Mouse (Mus musculus): ENCODE measurements around the gene Sez6. TPM values are rescaled to one million over a fixed set of nuclear protein-coding genes. Genes with fewer than 3 reads are reported as not detected.

Gene Sez6
- polyA plus RNA-seq, 1 experiment = not detected

DNA sequence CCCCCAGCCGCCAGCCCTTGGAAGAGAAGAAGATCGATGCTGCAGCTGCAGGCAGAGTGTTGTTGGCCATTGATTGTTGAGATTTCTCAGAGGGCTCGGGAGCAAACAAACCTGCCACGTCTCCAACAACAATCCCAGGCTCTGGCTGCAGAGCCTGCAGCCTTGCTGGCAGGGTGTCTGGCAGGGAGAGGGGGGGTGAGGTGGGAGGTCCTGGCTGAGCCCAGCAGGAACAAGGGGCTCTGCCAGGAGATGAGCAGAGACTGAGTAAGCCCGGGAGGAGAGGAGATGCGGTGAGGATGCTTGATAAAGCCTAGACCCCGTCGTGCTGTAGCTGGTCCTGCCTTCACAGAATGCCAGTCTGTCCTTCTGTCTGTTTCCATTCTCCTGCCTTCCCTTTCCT is 6.2 kb downstream of the Sez6 start:
- Histone ChIP-seq H3K4me3 (ENCODE audit: extremely low read depth, insufficient read depth, insufficient read length) (no peak overlapping the region), H3K27ac (ENCODE audit: insufficient read depth, low read length) (no peak overlapping the region), H3K27me3 (ENCODE audit: control insufficient read depth, insufficient read depth, low read length) (peaks cover 7% of the 10 kb centered on the region; the same call in 1 of the 2 replicates), H3K36me3 (ENCODE audit: control insufficient read depth, insufficient read depth, low read length) (no peaks in the 10 kb centered on the region), H3K4me1 (ENCODE audit: control insufficient read depth, insufficient read depth, insufficient read length) (no peaks in the 10 kb centered on the region)
- TF ChIP-seq CTCF (IDR thresholded peaks at IDR 0.05; ENCODE audit: extremely low read depth, insufficient read depth, insufficient read length, insufficient replicate concordance) (no peak), POLR2A (IDR thresholded peaks at IDR 0.05; ENCODE audit: low read depth, low read length) (no peak)
- no peak for DNase-seq (ENCODE audit: low read depth in 1 of 2, low spot score in 2 of 2)
- 17% methylated on average over 8 of the region's 8 CpGs for WGBS

DNA sequence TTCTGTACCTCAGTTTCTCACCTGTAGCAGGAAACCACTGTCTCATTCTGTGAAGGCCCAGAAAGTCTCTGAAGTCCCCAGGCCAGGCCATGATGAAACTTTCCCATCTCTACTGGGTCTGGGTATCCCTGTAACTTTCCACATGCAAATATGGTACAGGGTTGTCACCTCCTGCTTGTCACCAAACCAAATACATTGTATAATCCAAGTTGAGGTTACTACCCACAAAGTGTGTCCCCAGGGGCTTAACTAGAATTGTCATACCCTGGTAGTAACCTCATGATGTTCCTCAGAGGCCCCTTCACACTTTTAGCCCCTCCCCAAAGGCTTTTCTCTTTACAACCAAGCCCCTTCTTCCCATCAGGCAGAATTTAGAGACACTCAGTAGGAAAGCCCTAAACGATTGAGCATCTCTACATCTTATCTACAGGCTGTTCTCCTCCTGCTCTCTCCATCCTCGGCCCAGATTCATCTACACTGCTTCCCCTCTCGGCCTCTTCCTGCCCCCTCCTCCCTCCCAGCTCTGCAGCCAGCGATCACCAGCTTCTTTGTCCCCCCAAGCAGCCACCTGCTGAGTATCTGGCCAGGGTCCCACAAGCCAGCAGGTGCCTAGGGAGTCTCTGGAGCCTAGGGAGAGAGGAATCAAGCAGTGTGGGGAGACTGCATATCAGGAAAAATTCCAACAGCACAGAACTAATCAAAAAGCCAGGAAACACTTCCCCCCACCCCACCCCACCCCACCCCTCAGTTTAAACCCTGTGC is 7.2 kb downstream of the Sez6 start:
- Histone ChIP-seq H3K27ac (ENCODE audit: insufficient read depth, low read length) (no peak overlapping the region), H3K36me3 (ENCODE audit: control insufficient read depth, insufficient read depth, low read length) (no peaks in the 10 kb centered on the region), H3K4me3 (ENCODE audit: extremely low read depth, insufficient read depth, insufficient read length) (no peak overlapping the region), H3K4me1 (ENCODE audit: control insufficient read depth, insufficient read depth, insufficient read length) (no peaks in the 10 kb centered on the region), H3K27me3 (ENCODE audit: control insufficient read depth, insufficient read depth, low read length) (peaks cover 7% of the 10 kb centered on the region; the same call in 1 of the 2 replicates)
- no peak for DNase-seq (ENCODE audit: low read depth in 1 of 2, low spot score in 2 of 2)
- 13% methylated on average over 4 of the region's 4 CpGs for WGBS
- no peak for TF ChIP-seq POLR2A (IDR thresholded peaks at IDR 0.05; ENCODE audit: low read depth, low read length)
- no peak for TF ChIP-seq CTCF (IDR thresholded peaks at IDR 0.05; ENCODE audit: extremely low read depth, insufficient read depth, insufficient read length, insufficient replicate concordance)

DNA sequence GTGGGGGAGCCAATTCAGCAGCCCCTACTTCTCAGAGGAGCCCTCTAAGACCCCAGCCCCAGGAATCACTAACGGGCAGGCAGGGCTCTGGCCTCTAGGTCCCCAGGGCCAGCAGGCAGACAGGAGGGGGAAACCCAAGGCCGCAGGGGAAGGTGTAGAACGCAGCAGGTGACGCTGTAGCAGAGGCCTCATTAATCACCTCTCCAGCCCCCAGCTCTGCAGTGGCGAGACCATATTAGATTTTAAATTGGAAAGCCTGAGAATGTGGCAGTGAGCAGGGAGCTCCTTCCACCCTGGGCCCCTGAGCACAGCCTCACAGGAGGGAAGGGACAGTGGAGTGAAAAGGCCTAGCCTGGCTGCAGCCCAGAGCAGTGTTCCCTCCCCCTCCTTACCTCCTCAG is 11.6 kb downstream of the Sez6 start:
- 44% methylated on average over 5 of the region's 5 CpGs for WGBS
- no peak overlapping the region for H3K27ac ChIP-seq (ENCODE audit: insufficient read depth, low read length)
- no peaks in the 10 kb centered on the region for H3K36me3 ChIP-seq (ENCODE audit: control insufficient read depth, insufficient read depth, low read length)
- no peak for TF ChIP-seq POLR2A (IDR thresholded peaks at IDR 0.05; ENCODE audit: low read depth, low read length)
- TF ChIP-seq CTCF (IDR thresholded peaks at IDR 0.05; ENCODE audit: extremely low read depth, insufficient read depth, insufficient read length, insufficient replicate concordance) = no peak
- DNase-seq (ENCODE audit: low read depth in 1 of 2, low spot score in 2 of 2) = no peak
- H3K4me1 ChIP-seq (ENCODE audit: control insufficient read depth, insufficient read depth, insufficient read length) = no peaks in the 10 kb centered on the region
- H3K27me3 ChIP-seq (ENCODE audit: control insufficient read depth, insufficient read depth, low read length) = peaks cover 4% of the 10 kb centered on the region; the same call in 1 of the 2 replicates
- no peak overlapping the region for H3K4me3 ChIP-seq (ENCODE audit: extremely low read depth, insufficient read depth, insufficient read length)

DNA sequence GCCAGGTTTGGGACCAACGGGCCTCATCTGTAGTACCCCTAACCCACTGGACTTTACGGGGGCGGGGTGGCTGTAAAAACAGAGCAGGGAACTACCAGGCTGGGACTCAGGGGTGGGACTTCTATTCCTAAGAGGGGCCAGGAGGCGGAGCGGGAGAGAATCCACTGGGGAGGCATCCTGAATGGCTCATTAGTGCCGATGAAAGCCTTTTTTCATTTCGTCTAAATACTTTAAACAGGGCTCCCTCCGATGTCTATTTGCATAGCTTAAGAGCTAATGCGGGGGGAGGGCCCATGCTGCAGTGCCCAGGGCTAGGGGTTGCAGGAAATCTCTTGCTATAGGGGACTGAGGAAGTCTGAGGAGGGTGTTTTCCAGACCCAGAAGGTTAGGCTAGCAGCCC is 17.3 kb downstream of the Sez6 start:
- H3K27me3 ChIP-seq (ENCODE audit: control insufficient read depth, insufficient read depth, low read length) = 0 out of 2 replicates have a peak, but pooled peaks cover 1% of the 10 kb centered on the region
- no peak for DNase-seq (ENCODE audit: low read depth in 1 of 2, low spot score in 2 of 2)

DNA sequence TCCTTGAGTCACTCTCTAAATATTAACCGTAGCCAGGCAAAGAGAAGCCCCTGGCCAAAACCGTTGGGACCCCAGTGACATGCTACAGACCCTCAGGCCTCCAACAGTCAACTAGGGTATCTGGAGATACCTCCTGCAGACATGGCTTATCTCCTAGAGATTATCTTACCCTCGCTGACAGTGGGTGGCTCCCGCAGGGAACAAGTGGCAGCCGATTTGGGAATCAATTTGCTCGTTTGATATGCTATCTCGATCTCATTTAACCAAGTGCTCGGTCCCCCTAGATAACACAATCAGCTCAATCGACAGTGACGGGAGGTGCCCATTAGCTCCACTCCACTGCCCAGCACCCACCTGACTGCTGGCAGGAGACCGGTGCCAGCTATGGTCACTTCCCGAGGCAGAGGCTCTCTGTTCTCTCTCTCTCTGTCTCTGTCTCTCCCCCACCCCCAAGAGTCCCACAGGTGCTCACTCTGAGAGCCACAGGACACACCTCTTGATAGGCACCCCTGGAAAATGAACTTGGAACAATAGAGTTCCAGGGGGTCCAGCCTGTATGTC is 19.6 kb downstream of the Sez6 start:
- DNase-seq (ENCODE audit: low read depth in 1 of 2, low spot score in 2 of 2) = no peak
- 0 out of 2 replicates have a peak, but pooled peaks cover 1% of the 10 kb centered on the region for H3K27me3 ChIP-seq (ENCODE audit: control insufficient read depth, insufficient read depth, low read length)
- no peak overlapping the region for H3K4me3 ChIP-seq (ENCODE audit: extremely low read depth, insufficient read depth, insufficient read length)
- no peaks in the 10 kb centered on the region for H3K36me3 ChIP-seq (ENCODE audit: control insufficient read depth, insufficient read depth, low read length)
- 48% methylated on average over 12 of the region's 12 CpGs for WGBS
- H3K4me1 ChIP-seq (ENCODE audit: control insufficient read depth, insufficient read depth, insufficient read length) = no peaks in the 10 kb centered on the region
- H3K27ac ChIP-seq (ENCODE audit: insufficient read depth, low read length) = no peak overlapping the region
- TF ChIP-seq POLR2A (IDR thresholded peaks at IDR 0.05; ENCODE audit: low read depth, low read length) = no peak
- no peak for TF ChIP-seq CTCF (IDR thresholded peaks at IDR 0.05; ENCODE audit: extremely low read depth, insufficient read depth, insufficient read length, insufficient replicate concordance)

More for the DNA sequence above, 17.3 kb downstream of the Sez6 start:
- no peaks in the 10 kb centered on the region for H3K4me1 ChIP-seq (ENCODE audit: control insufficient read depth, insufficient read depth, insufficient read length)
- H3K36me3 ChIP-seq (ENCODE audit: control insufficient read depth, insufficient read depth, low read length) = no peaks in the 10 kb centered on the region
- no peak overlapping the region for H3K27ac ChIP-seq (ENCODE audit: insufficient read depth, low read length)
- H3K4me3 ChIP-seq (ENCODE audit: extremely low read depth, insufficient read depth, insufficient read length) = no peak overlapping the region
- 26% methylated on average over 9 of the region's 9 CpGs for WGBS
- TF ChIP-seq POLR2A (IDR thresholded peaks at IDR 0.05; ENCODE audit: low read depth, low read length) (no peak), CTCF (IDR thresholded peaks at IDR 0.05; ENCODE audit: extremely low read depth, insufficient read depth, insufficient read length, insufficient replicate concordance) (no peak)

DNA sequence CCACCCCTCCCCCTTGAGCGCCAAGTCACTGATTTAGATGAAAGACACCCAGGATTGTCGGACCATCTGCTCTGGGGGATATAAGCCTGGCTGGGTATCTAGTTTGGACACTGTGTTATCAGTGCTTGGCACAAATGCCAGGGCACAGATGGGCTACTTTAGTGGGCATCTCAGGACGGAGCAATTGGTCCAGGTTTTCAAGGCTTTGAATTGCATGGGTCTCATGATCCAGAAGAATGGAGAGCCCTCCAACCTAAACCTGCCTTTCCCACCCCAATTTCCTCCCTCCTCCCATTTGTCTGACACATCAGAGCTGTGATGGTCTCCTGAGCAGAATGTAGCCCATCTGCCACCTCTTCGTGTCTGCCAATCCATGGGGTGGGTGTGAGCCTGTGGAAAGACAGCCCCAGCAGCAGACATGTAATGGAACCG is 20.2 kb downstream of the Sez6 start:
- 68% methylated on average over 5 of the region's 5 CpGs for WGBS
- no peak overlapping the region for H3K4me3 ChIP-seq (ENCODE audit: extremely low read depth, insufficient read depth, insufficient read length)
- no peaks in the 10 kb centered on the region for H3K4me1 ChIP-seq (ENCODE audit: control insufficient read depth, insufficient read depth, insufficient read length)
- H3K36me3 ChIP-seq (ENCODE audit: control insufficient read depth, insufficient read depth, low read length) = no peaks in the 10 kb centered on the region
- 0 out of 2 replicates have a peak, but pooled peaks cover 1% of the 10 kb centered on the region for H3K27me3 ChIP-seq (ENCODE audit: control insufficient read depth, insufficient read depth, low read length)
- H3K27ac ChIP-seq (ENCODE audit: insufficient read depth, low read length) = no peak overlapping the region
- no peak for TF ChIP-seq POLR2A (IDR thresholded peaks at IDR 0.05; ENCODE audit: low read depth, low read length)
- DNase-seq (ENCODE audit: low read depth in 1 of 2, low spot score in 2 of 2) = no peak

DNA sequence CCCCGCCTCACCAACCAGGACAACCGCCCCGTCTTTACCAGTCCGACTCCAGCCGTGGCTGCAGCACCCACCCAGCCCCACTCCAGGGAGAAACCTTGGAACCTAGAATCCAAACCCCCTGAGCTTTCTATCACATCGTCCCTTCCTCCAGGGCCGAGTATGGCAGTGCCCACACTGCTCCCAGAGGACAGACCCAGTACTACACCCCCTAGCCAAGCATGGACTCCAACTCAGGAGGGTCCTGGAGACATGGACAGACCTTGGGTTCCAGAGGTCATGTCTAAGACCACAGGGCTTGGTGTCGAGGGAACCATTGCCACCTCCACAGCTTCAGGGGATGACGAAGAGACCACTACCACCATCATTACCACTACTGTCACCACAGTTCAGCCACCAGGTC is 23.1 kb downstream of the Sez6 start:
- DNase-seq (ENCODE audit: low read depth in 1 of 2, low spot score in 2 of 2) = no peak
- Histone ChIP-seq H3K36me3 (ENCODE audit: control insufficient read depth, insufficient read depth, low read length) (no peaks in the 10 kb centered on the region), H3K27ac (ENCODE audit: insufficient read depth, low read length) (no peak overlapping the region), H3K4me1 (ENCODE audit: control insufficient read depth, insufficient read depth, insufficient read length) (no peaks in the 10 kb centered on the region), H3K4me3 (ENCODE audit: extremely low read depth, insufficient read depth, insufficient read length) (no peak overlapping the region), H3K27me3 (ENCODE audit: control insufficient read depth, insufficient read depth, low read length) (0 out of 2 replicates have a peak, but pooled peaks cover 1% of the 10 kb centered on the region)
- peak; percentile 23; the same call in 1 of the 2 replicates for TF ChIP-seq CTCF (IDR thresholded peaks at IDR 0.05; ENCODE audit: extremely low read depth, insufficient read depth, insufficient read length, insufficient replicate concordance)
- no peak for TF ChIP-seq POLR2A (IDR thresholded peaks at IDR 0.05; ENCODE audit: low read depth, low read length)
- 48% methylated on average over 9 of the region's 9 CpGs for WGBS
